Mouse (Mus musculus) layer of hippocampus, postnatal 25 days (tissue): Measurements from ENCODE around the gene Apopt1. TPM values are rescaled to one million over a fixed set of nuclear protein-coding genes. Genes with fewer than 3 reads are reported as not detected.
A peak's percentile ranks its signal among the peaks of the same experiment; 100 is the strongest.

Source experiments
- DNase-seq, 2 experiments: peaks; one replicate each; pipeline ENCODE4 v3.0.0; 2022; ENCODE audit warnings: mixed read lengths in 2 of 2, low spot score in 1 of 2; ENCODE audit errors: extremely low spot score in 1 of 2
- total RNA-seq, 2 experiments: library from RNA; stranded (reverse); gene quantifications; 2 replicates each; pipeline ENCODE4 v1.2.3; 2021

Apopt1 gene
- total RNA-seq, 2 experiments from 2014 or later, result 36.2 to 38.9 TPM

- no peak for DNase-seq
These were observed 53.5 kb downstream of the Apopt1 start for GRCm38 (mm10) chr12:111766313-111767236.

- DNase-seq, result no peak
These were observed 55.4 kb downstream of the Apopt1 start for GRCm38 (mm10) chr12:111768322-111768928.

GRCm38 (mm10) chr12:111769306-111769705 lies 56.2 kb downstream of the Apopt1 start:
- DNase-seq, result peak in 1 of 2 experiments; percentile 44

GRCm38 (mm10) chr12:111769816-111770577 lies 56.9 kb downstream of the Apopt1 start:
- no peak for DNase-seq

GRCm38 (mm10) chr12:111770651-111771050 lies 57.6 kb downstream of the Apopt1 start:
- DNase-seq, result no peak

GRCm38 (mm10) chr12:111774156-111774555 lies 61.1 kb downstream of the Apopt1 start:
- DNase-seq, result no peak

GRCm38 (mm10) chr12:111774845-111775244 lies 61.8 kb downstream of the Apopt1 start:
- DNase-seq, result no peak

GRCm38 (mm10) chr12:111777919-111778318 lies 64.9 kb downstream of the Apopt1 start:
- no peak for DNase-seq

GRCm38 (mm10) chr12:111779544-111779943 lies 66.5 kb downstream of the Apopt1 start:
- DNase-seq, result no peak

GRCm38 (mm10) chr12:111785174-111785573 lies 72.1 kb downstream of the Apopt1 start:
- DNase-seq, result no peak

GRCm38 (mm10) chr12:111787015-111787414 lies 74.0 kb downstream of the Apopt1 start:
- no peak for DNase-seq

GRCm38 (mm10) chr12:111790090-111790489 lies 77.0 kb downstream of the Apopt1 start:
- no peak for DNase-seq

- no peak for DNase-seq
These were observed 77.6 kb downstream of the Apopt1 start for GRCm38 (mm10) chr12:111790631-111791030.

- DNase-seq, result no peak
These were observed 78.5 kb downstream of the Apopt1 start for GRCm38 (mm10) chr12:111791474-111792104.

- no peak for DNase-seq
These were observed 81.0 kb downstream of the Apopt1 start for GRCm38 (mm10) chr12:111794102-111794501.

- DNase-seq, result no peak
These were observed 81.6 kb downstream of the Apopt1 start for GRCm38 (mm10) chr12:111794526-111795179.

- DNase-seq, result no peak
These were observed 82.3 kb downstream of the Apopt1 start for GRCm38 (mm10) chr12:111795180-111795895.

- DNase-seq, result no peak
These were observed 84.2 kb downstream of the Apopt1 start for GRCm38 (mm10) chr12:111797251-111797650.

GRCm38 (mm10) chr12:111798493-111798892 lies 85.4 kb downstream of the Apopt1 start:
- no peak for DNase-seq
